Mouse (Mus musculus): ENCODE results near the gene Hnrnpa3.
"Not testable (repeated sequence)": the region's sequence is repeated elsewhere in the genome, so short reads cannot be mapped to it uniquely, and the experiment has no call there.

The Hnrnpa3 gene

GRCm38 (mm10) chr2:75636261-75637054, 22.6 kb upstream of the Hnrnpa3 start:
- in situ Hi-C loops (cut with MboI, MseI), result no loop called here

- in situ Hi-C loops (cut with MboI, MseI), result not testable (repeated sequence)
Observed at GRCm38 (mm10) chr2:75637055-75637304, 22.1 kb upstream of the Hnrnpa3 start.

GRCm38 (mm10) chr2:75637361-75637760, 21.7 kb upstream of the Hnrnpa3 start:
- in situ Hi-C loops (cut with MboI, MseI), result no loop called here

GRCm38 (mm10) chr2:75637822-75638221, 21.2 kb upstream of the Hnrnpa3 start:
- in situ Hi-C loops (cut with MboI, MseI), result not testable (repeated sequence)

- in situ Hi-C loops (cut with MboI, MseI), result not testable (repeated sequence)
Observed at GRCm38 (mm10) chr2:75639535-75639934, 19.5 kb upstream of the Hnrnpa3 start.

GRCm38 (mm10) chr2:75642312-75642711, 16.7 kb upstream of the Hnrnpa3 start:
- in situ Hi-C loops (cut with MboI, MseI), result not testable (repeated sequence)

- in situ Hi-C loops (cut with MboI, MseI), result no loop called here
Observed at GRCm38 (mm10) chr2:75642795-75643550, 16.1 kb upstream of the Hnrnpa3 start.

GRCm38 (mm10) chr2:75643950-75644349, 15.1 kb upstream of the Hnrnpa3 start:
- in situ Hi-C loops (cut with MboI, MseI), result no loop called here

GRCm38 (mm10) chr2:75645251-75645650, 13.8 kb upstream of the Hnrnpa3 start:
- in situ Hi-C loops (cut with MboI, MseI), result loop anchor here (5.0 kb wide), 1 partner anchor 33 kb away; no protein-coding TSS in a partner anchor

- in situ Hi-C loops (cut with MboI, MseI), result no loop called here
Observed at GRCm38 (mm10) chr2:75650437-75650836, 8.6 kb upstream of the Hnrnpa3 start.

GRCm38 (mm10) chr2:75653150-75653549, 5.9 kb upstream of the Hnrnpa3 start:
- in situ Hi-C loops (cut with MboI, MseI), result no loop called here

GRCm38 (mm10) chr2:75654679-75655078, 4.4 kb upstream of the Hnrnpa3 start:
- in situ Hi-C loops (cut with MboI, MseI), result loop anchor here (5.0 kb wide), 1 partner anchor 48 kb away; the partner anchor contains the start of gene Nfe2l2

- in situ Hi-C loops (cut with MboI, MseI), result loop anchor here (5.0 kb wide), 1 partner anchor 45 kb away; the partner anchor contains the start of gene Nfe2l2
Observed at GRCm38 (mm10) chr2:75656924-75657323, 2.1 kb upstream of the Hnrnpa3 start.

- in situ Hi-C loops (cut with MboI, MseI), result loop anchor here (5.0 kb wide), 1 partner anchor 44 kb away; the partner anchor contains the start of gene Nfe2l2
Observed at GRCm38 (mm10) chr2:75657907-75658691, 962 bp upstream of the Hnrnpa3 start.

GRCm38 (mm10) chr2:75659629-75659960, 534 bp downstream of the Hnrnpa3 start:
- in situ Hi-C loops (cut with MboI, MseI), result loop anchor here (5.0 kb wide), 1 partner anchor 43 kb away; the partner anchor contains the start of gene Nfe2l2

- in situ Hi-C loops (cut with MboI, MseI), result no loop called here
Observed at GRCm38 (mm10) chr2:75660255-75660948, 1.3 kb downstream of the Hnrnpa3 start.

- in situ Hi-C loops (cut with MboI, MseI), result no loop called here
Observed at GRCm38 (mm10) chr2:75661106-75661505, 2.0 kb downstream of the Hnrnpa3 start.

GRCm38 (mm10) chr2:75669491-75670445, 10.7 kb downstream of the Hnrnpa3 start:
- in situ Hi-C loops (cut with MboI, MseI), result no loop called here

- in situ Hi-C loops (cut with MboI, MseI), result no loop called here
Observed at GRCm38 (mm10) chr2:75670446-75671336, 11.6 kb downstream of the Hnrnpa3 start.

Measured in T-helper 2 cell (primary cell).